Mouse (Mus musculus): ENCODE results near the gene Grap.

DNA sequence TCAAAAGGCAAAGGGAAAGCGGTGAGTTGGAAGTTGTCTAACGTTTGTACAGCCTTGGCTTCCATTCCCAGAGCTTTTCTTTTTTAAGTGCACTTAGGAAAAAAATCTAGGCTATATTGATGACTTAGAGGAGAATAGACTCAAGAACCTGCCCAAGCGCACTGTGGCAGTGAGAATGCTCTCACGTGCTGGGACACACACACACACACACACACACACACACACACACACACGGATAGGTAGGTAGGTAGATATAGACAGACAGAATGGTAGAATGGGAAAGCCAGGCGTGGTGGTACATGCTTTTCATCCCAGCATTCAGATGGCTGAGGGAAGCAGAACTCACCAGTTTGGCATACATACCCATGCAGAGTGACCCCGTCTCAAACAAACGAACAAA is 32.3 kb upstream of the Grap start:
- no peak for TF ChIP-seq CTCF (IDR thresholded peaks at IDR 0.05; ENCODE audit: low read depth)
- TF ChIP-seq EP300 (optimal IDR thresholded peaks at IDR 0.05) = no peak
